Mouse (Mus musculus) embryo, embryonic 11 days (tissue): ENCODE measurements around the gene Slc6a9.

ENCODE experiments used
- DNase-seq: peaks from one replicate; pipeline ENCODE4 v3.0.0-alpha.2; 2015

The Slc6a9 gene

DNA sequence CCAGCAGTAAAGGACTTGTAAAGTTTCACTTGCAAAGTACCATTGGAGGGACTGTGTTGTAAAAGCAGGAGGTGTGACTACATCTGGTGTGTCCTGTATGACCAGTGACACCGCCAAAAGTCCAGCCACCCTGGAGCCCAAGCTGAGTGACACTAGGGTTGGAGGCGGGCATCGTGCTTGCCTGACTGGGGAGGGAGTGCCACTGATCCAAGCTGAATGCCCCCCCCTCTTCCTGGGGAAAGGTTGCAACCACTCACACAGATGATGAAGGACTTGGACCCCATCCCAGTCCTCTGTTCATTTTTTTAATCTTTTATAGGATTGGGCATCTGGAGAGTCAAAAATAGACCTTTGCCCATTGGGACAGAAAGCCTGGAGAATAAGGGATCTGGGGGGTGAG is 7.3 kb downstream of the Slc6a9 start:
- DNase-seq = no peak

DNA sequence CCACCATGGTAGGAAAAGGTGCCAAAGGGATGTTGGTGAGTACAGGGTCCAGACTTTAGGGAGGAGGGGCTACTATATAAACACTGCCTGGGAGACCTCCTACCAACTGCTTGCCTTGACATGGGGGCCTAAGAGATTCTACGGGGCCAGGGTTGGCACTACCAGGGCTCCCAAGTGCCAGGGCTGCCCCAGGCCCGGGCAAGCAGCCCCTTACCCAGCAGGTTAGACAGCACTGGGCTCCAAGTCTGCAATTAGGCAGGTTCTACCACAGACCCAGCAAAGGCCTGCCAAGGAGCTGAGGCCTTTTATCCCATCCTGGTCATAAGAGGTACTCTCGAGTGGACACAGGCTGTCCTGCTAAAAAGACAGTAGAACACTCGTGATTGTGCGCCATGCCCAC is 8.8 kb downstream of the Slc6a9 start:
- DNase-seq = no peak

DNA sequence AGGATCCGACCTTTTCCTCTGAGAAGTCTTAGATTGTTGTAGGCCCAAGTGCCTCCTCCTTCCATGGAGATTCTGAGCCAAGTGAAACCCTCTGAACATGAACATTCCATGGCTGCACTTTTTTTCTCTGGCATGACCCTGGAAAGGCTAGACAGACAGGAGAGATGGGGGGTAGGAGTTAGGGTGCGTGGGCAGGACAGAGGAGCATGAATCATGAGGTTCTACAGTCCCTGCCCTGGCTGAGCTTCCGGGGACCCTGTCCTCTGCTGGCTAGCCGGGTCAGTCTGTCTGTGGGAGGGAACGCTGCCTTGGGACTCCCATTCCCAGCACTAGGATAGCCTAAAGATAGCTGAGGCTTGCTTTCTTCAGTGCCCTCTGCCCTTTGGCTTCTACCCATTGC is 10.2 kb downstream of the Slc6a9 start:
- DNase-seq = no peak

DNA sequence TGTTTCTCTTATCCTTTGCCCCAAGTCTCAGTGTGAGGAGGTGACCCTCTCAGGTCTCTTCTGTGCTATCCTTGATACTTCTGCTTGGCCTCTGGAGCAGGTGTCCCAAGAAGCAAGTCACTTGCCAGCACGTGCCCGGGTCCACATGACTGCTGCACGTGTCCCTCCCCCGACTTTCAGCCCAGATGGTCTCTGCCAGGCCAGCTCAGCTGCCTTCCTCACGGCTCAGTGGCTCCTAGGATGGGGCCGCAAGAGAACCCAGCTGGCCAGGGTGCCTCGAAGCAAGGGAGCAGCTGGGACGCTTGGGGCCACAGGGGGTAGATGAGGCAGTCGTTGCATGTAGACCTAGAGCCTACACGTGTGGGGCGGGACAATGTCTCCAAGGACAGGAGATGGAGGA is 11.0 kb downstream of the Slc6a9 start:
- DNase-seq = no peak

DNA sequence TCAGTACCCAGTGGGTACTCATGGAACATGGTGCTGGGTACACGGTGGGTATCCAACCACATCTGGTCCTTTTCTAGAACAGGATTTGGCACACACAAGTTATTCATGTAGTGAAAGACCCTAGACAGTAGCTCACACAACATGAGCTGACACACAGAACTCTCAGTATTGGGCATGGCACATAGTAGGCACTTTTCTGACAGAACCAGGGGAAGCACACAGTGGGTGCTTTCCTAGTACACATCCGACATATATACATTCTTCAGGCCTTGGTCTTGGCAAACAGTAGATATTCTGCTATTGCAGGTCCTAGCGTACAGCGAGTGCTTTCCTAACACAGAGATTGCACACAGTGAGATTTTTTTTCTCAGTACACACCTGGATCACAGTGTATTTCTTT is 12.0 kb downstream of the Slc6a9 start:
- no peak for DNase-seq

DNA sequence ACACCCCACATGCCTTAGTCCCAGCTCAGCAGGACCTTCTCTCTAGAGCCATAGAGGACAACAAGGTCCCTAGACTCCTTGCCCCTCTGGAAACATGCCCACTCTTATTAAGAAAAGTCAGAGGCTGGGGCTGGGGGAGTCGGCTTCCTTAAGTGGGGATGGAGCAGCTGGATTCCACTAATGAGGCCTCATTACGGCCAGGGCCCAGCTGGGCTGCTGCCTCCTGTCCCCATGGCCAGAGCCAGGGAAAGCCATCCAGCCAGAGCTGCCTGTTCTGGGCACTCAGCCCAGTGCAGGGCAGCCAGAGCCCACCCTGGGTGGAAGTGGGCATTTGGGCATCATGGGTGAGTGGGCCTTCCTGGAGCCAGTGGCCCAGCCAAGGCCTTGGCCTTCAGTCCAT is 12.7 kb downstream of the Slc6a9 start:
- DNase-seq = peak; percentile 37

DNA sequence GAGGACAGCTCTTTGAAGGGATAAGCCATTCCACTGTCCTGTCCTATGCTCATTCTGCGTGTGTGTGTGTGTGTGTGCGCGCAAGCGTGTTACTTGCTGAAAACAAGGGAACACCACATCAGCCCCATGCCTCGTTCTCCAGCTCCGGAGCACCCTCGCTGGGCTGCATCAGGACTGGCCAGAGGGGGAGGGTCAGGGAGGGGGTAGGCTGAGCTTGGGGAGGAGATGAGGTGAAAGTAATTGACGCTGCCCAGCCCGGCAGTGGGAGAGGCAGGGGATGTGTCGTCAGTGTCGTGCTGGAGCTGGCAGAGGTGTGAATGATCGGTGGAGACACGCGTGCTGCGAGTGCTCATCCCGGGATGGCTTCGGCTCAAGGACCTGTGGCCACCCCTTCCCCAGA is 14.8 kb downstream of the Slc6a9 start:
- DNase-seq = no peak

DNA sequence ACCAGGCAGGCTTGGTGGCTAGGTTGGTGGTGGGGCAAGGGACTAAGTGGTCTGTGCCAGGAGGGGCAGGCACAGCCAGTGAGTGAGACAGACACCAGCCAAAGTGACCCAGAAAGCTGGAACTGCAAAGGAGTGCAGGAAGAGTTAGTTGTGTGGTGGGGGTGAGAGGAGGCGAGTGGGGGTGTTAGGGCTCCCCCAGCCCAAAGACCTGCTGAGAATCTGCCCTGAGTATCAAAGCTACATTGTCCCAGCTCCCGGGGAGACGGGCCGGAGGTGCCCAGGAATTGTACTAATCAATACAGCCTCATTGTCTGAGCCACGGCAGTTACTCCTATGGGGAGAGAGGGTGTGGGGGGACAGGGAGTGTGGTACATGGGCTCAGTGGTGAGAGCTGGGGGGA is 15.2 kb downstream of the Slc6a9 start:
- DNase-seq = no peak

DNA sequence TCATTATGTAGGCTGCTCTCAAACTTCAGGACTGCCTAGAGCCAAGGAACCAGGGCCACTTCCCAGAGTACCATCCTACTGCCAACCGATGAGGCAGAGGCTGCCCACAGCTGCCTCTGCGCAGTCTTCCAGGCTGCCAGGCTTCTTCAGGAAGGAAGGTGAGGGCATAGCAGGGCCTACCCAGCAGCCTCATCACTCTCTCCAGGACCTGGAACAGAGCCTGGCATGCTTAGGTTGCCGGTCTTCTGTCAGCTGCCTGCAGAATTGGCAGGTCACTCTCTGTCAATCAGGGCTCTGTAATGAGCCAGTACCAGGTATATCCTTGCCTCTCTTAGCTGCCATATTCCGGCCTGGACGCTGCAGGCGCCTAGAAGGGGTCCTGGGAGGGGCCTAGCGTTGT is 15.9 kb downstream of the Slc6a9 start:
- DNase-seq = no peak

DNA sequence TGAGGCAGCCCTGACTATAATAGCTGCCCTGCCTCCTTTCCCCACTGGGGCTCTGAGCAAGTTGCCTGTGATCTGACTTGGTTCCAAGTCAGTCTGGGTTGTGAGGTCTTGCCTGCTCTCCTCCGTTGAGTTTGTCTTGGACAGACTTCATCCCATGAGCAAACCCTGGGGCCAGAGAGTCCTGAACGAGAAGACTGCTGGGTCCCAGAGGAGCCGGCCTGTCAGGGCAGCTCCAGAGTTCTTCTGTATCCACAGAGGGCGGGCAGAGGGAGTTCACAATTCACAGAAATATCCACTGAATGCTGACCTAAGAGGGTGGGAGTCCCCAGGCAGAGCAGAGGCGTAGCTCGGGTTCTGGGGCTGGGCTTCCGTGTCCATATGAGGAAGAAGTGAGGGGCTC is 16.6 kb downstream of the Slc6a9 start:
- no peak for DNase-seq

DNA sequence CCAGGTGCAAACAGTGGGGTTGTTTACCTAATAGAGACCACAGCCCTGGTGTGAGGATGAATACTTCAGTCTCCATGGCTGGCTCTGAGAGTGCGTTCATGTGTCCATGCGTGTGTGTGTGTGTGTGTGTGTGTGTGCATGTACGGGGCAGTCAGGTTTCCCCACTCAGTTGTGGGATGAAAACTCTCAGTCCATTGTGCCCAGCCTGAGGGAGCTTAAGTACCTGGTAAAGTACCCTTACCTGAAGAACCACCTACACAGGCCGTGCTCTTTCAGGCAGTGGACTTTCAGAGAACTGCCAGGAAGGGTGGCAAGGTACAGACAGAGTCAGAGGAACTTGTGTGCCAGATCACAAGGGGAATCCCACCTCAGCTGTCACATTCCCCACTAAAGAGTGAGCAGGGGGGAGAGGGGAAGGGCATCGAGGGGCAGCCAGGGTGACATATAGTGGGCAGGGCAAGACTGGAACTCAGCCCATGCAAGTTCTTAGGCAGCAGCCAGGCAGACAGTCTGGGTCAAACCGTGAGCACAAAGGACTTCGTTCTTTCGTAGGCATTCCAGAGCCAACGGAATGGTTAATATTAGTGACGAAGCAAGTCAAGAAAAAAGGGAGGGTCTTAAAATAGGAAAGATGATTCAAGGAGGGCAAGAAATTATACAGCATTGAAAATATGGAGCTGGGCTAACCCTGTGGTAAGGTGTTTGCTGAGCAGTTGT is 18.0 kb downstream of the Slc6a9 start:
- no peak for DNase-seq

DNA sequence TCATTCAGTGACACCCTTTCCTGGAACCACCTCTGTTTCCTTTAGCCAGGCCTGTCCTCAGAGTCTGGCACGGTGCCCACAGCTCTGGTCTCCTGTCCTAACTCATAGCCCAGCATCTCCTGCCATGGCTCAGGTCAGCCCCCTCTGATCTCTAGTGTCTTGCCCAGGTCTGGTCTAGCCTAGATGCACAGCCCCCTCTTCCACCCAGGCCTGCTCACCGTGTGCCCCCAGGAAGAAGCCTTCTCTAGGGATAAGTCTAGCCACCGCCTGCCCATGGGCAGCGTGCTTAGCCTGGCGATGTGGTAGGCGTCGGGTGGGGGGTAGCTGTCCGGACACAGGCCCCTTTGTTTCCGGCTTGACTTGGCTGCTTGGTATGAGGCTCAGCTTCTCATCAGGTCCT is 20.8 kb downstream of the Slc6a9 start:
- no peak for DNase-seq

DNA sequence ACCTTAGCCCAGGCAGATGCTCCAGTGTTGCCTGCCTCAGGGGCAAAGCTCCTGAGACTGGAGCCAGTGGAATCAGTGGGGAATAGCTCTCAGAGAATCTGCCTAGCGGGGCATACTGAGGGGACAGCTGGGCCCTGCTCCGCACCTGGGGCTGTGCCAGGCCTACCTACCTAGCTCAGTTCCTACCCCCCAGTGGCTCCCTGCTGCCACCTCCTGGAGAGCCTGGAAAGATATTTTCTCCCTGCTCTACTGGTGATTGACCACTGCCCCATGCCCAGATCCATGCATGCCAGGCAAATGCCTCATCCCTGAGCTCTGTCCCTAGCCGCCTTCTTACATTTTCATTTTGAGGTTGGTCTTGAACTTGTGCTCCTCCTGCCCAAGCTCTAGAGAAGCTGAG is 24.5 kb downstream of the Slc6a9 start:
- no peak for DNase-seq

DNA sequence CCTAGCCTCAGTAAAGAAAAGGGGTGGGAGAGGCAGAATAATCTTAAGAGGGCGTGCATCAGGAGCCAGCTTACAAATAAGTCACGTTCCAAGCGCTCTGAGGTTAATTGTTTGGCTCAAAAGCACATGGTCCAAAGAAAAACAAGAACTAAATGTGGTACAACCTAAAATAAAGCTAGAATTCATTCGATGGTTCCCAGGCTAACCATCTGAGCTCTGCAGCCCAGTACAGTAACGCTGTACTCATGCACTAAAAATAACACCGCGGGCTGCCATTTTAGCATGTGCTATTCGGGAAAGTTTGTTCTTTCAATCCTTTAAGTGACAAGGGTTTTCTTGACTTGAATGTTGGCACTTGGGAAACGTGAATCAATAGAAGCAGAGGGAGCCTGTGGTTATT is 26.3 kb downstream of the Slc6a9 start:
- DNase-seq = no peak

DNA sequence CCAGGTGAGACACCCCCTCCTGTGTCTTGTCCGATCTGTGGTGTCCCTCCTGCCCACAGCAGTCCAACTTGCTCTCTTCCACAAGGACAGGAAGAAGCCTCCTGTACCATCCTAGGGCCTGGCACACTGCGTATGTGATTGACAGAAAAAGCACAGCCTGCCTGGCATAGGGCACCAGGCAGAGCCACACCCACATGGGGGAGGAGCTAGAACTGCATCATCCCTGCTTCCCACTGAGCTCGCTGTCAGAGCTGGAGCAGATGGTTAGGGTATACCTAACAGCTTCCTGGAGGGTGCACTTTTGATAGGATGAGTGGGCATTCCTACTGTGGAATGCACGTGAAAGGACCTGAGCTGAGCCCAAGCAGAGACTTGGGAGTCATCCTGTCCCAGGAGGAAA is 28.5 kb downstream of the Slc6a9 start:
- no peak for DNase-seq

DNA sequence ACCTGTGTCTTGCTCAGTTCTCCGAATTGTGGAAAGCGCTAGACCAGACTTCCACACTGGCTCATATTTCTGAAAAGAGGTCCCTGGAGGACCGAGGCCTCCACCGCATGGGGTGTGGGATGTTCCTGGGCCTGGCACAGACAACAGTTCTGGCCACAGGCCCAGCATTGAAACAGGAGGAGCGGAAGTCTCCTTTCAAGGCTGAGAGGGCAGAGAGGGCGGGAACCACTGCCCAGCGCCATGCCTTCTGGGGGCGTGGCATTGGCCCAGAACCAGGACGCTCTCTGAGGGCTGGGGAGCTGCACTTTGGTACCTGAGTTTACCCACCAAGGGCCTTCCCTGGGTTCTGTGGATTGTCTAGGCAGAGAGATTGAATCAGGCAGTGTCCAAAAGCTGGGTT is 31.8 kb downstream of the Slc6a9 start:
- no peak for DNase-seq

DNA sequence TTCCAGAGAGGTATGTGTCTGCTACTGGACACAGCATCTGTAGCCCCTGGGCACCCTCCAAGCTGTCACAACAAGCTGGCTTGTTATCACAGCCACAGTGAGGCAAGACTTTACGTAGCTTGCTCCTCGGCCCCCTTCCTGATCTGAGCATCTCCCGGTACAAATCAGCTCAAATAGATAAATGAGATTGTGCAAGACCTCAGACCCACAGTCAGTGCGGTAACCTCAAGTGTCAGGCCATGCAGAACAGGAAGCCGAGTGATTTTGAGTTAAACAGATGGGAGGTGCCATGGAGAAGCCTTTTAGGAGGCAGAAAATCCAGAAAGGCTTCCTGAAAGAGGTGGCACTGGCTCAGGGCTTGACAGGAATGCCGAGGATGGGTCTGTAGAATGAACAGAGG is 32.7 kb downstream of the Slc6a9 start:
- no peak for DNase-seq

DNA sequence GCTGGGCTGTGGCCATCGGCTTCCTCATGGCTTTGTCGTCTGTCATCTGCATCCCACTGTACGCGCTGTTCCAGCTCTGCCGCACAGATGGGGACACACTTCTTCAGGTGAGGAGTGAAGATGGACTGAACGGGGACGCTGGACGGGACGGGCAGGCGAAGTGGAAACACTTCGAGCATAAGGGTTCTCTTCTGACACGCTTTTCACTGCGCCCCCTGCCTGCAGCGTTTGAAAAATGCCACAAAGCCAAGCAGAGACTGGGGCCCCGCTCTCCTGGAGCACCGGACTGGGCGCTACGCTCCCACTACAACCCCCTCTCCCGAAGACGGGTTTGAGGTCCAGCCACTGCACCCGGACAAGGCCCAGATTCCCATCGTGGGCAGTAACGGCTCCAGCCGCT is 33.5 kb downstream of the Slc6a9 start:
- DNase-seq = peak; percentile 76

DNA sequence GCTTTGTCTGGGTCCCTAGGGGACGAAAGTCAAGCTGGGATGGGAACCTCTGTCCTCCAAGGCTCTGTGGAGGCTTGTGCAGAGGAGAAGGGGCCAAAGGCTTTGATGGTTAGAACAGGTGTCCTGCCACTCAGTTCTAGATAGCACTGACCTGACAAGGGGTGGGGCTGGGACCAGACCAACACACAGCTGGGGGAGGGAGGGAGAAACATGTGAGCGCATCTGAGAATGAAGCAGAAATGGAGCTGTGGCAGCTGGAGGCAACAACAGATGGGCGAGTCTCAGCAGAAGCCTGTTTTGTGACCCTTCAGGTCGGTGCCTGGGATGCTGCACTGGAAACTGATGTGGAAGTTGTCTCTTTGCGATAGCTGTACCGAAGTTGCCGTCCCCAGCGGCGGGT is 35.0 kb downstream of the Slc6a9 start:
- no peak for DNase-seq

DNA sequence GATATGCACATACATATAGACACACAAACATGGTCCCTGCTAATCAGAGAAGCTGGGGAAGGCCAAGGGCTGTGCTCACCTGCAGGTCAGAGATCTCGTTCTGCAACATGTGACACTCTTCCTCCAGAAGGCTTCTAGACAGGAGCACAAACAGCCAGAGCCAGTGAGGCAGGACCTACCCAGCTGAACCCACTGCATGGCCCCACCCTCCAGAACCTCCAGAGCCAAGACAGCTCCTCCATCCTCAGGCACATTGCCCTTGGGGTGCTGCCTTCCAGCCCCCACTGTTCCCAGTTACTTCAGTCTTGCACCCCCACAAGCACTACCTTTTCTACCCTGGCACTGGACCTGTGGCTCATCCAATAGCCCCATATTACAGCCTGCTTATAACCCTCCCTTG is 36.1 kb downstream of the Slc6a9 start:
- no peak for DNase-seq

DNA sequence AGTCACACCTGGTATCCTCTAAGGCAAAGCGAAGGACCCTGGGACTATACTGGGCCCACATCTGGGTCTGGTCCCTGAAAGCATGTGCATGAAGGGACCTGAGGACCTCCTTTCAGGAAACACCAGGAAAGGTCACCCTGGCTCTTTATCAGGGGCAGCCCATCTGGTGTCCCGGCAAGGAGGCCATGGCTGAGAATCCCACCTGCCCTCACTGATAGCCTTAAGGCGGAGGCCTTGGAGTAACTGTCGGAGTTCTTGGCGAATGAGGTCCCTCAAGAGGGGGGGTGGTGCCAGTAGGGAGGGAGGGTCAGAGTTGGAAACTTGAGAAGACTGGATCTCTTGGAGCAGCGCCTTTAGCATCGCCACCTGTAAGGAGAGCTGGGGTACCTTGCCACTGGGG is 37.5 kb downstream of the Slc6a9 start:
- no peak for DNase-seq

DNA sequence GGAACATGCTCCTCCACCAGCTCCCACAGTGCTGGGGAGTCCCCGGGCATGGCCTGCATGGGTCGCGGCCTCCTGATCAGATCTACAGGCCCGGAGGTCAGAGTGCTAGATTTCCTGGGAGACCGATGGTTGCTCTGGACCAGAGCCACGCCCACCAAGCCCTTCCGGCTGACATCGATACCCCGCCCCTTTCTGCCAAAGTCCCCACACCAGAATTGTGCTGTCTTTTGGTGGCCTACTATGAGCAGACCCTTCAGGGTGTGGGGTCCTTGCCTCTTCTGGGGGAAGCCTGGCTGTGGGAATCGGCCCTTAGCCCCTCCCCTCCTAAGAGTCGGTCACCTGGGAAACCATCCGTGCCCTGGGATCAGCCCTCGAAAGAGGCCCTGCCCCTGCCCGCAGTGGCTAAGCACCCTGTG is 38.2 kb downstream of the Slc6a9 start, which contains the start of gene Ccdc24:
TSS of gene Ccdc24 (minus strand) at position 87 of the 416 bp plus-strand sequence.
- DNase-seq = peak; percentile 70

DNA sequence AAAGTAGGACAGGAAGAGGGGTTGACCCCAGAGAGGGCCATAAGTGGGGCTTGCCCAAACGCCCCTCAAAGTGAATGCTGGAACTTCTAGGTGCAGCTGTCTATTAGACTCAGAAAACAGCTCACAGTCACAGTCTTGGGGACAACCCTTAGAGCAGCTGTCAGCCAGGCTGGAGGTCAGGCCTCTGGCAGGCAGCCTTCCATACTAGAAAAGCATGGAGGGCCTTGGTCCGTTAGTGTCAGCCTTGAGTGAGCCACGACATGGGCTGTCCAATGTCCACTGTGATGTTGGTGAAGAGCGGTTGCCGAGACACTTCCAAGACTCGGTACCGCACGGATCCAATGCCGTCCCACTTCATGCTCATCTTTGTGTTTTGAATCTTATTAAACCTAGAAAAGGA is 39.3 kb downstream of the Slc6a9 start:
- DNase-seq = no peak

DNA sequence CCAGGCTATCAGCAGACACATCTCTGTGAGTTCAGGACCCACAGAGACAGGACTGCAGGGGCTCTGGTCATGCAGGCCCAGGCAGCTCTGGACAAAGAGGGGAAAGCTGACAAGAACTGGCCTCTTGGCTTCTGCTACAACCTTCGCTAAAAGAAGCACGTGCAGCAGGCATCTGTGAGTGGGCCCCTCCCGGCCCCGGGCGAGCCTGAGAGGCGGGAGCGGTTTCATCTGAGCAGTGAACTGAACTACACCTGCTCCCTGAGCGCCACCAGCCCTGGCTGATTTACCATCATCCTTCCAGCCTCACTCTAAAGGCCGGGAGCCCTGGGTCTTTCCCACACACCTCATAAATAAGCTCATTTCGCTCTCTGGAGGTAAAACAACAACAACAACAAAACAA is 44.0 kb downstream of the Slc6a9 start:
- DNase-seq = no peak

DNA sequence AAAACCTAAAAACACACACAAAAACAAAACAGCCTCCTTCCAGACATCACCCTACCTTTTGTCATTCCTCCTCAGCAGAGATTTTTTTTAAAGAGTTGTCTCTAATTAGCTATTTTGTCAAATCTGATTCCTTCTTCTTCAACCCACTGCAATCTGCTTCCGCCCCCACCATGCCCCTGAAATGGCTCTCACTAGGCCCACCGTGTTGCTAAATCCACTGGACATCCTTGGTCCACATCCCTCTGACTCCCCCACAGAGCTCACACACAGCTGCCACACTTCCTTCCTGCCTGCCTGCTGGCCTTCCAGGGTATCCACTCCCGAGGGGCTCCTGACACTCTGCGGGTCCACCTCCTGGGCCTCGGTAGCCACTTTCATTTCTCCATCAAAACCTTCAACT is 44.4 kb downstream of the Slc6a9 start:
- no peak for DNase-seq
